37 mouse cellular contexts compared by ENCODE assay signal in the genomic region with DNA sequence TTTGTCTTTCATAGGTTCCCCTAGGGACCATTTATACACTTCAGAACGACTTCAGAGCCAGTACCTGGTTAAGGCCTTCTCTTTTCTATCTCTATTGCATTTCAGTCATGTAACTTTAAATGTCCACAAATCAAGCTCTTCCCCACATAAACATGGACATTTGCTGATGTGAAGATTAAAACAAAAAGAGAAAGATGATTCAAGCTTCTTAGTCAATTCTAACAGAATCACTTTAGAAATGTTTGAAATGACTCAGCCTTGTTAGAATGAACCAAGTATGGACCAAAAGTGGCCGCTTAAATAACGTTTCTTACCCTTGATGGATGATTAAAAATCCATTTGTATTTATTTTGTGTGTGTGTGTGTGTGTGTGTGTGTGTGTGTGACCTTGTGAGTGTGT. TPM values are rescaled to one million over a fixed set of nuclear protein-coding genes. Genes with fewer than 3 reads are reported as not detected.
"Had no signal": no experiment of that assay in that cellular context is flagged by ENCODE, and none has a peak within 500 bp of the region (broad histone marks: within the 10 kb centered on the region; RNA-seq: fewer than 3 reads in every experiment).

No protein-coding gene starts in this region.

- H3K9ac ChIP-seq: embryonic facial prominence, embryonic 12.5 days; embryonic facial prominence, embryonic 13.5 days; embryonic facial prominence, embryonic 15.5 days; forebrain, embryonic 12.5 days; forebrain, embryonic 15.5 days; forebrain, postnatal 0 days had no signal

- H3K27me3 ChIP-seq: forebrain, embryonic 15.5 days had no signal

- H3K4me3 ChIP-seq: embryonic facial prominence, embryonic 10.5 days; embryonic facial prominence, embryonic 12.5 days; embryonic facial prominence, embryonic 13.5 days; embryonic facial prominence, embryonic 15.5 days; erythroblast, embryonic 14.5 days; forebrain, embryonic 10.5 days; forebrain, embryonic 12.5 days; forebrain, embryonic 13.5 days; forebrain, embryonic 15.5 days; gastrocnemius, adult 2 months; heart, adult 2 months; heart, embryonic 10.5 days had no signal

- H3K36me3 ChIP-seq: embryonic facial prominence, embryonic 10.5 days; embryonic facial prominence, embryonic 12.5 days; embryonic facial prominence, embryonic 13.5 days; embryonic facial prominence, embryonic 15.5 days; forebrain, embryonic 10.5 days; forebrain, embryonic 12.5 days; forebrain, embryonic 15.5 days; heart, embryonic 10.5 days had no signal

- H3K4me2 ChIP-seq: embryonic facial prominence, embryonic 12.5 days; embryonic facial prominence, embryonic 13.5 days; embryonic facial prominence, embryonic 15.5 days; forebrain, embryonic 12.5 days; forebrain, embryonic 13.5 days; forebrain, embryonic 15.5 days had no signal

- H3K4me1 ChIP-seq: embryonic facial prominence, embryonic 10.5 days; embryonic facial prominence, embryonic 12.5 days; embryonic facial prominence, embryonic 13.5 days; embryonic facial prominence, embryonic 15.5 days; forebrain, embryonic 10.5 days; forebrain, embryonic 12.5 days; forebrain, embryonic 13.5 days; forebrain, embryonic 15.5 days; heart, embryonic 10.5 days had no signal

- H3K9me3 ChIP-seq: embryonic facial prominence, embryonic 10.5 days; embryonic facial prominence, embryonic 12.5 days; embryonic facial prominence, embryonic 13.5 days; embryonic facial prominence, embryonic 15.5 days; forebrain, embryonic 10.5 days; forebrain, embryonic 12.5 days; forebrain, embryonic 13.5 days; forebrain, embryonic 15.5 days; heart, embryonic 10.5 days had no signal

- ATAC-seq: forebrain, embryonic 13.5 days; forebrain, embryonic 14.5 days; forebrain, embryonic 15.5 days; forebrain, embryonic 16.5 days; forebrain, postnatal 0 days had no signal

- DNase-seq: cerebellum, adult 9-10 months; cerebellum, adult 9-11 months; cerebellum, postnatal 10 days; cerebellum, postnatal 14 days; cerebellum, postnatal 25 days; cerebellum, postnatal 36 days; embryo, embryonic 11 days; forebrain, postnatal 0 days; gastrocnemius, adult 2 months; gastrocnemius, postnatal 10 days; gastrocnemius, postnatal 14 days; gastrocnemius, postnatal 25 days; gastrocnemius, postnatal 36 days; heart, adult 11 months; heart, adult 18-20 months; heart, adult 2 months had no signal

- H3K27ac ChIP-seq: embryonic facial prominence, embryonic 10.5 days; embryonic facial prominence, embryonic 12.5 days; embryonic facial prominence, embryonic 13.5 days; embryonic facial prominence, embryonic 15.5 days; forebrain, embryonic 10.5 days; forebrain, embryonic 12.5 days; forebrain, embryonic 13.5 days; forebrain, embryonic 15.5 days; gastrocnemius, adult 2 months; heart, adult 2 months; heart, embryonic 10.5 days had no signal

RNA-seq across cellular contexts. Expression of a gene that starts 14.2 kb away (rescaled TPM):
- total RNA-seq: common myeloid progenitor, adult 5-6 weeks; forebrain, postnatal 0 days; gastrocnemius, adult 18-20 months; gastrocnemius, adult 2 months; gastrocnemius, adult 8-10 months; gastrocnemius, postnatal 10 days; gastrocnemius, postnatal 14 days; granulocyte monocyte progenitor cell, adult 5-6 weeks had no signal
- polyA plus RNA-seq: cortical plate, adult 2 months; embryonic facial prominence, embryonic 10.5 days; embryonic facial prominence, embryonic 11.5 days; embryonic facial prominence, embryonic 12.5 days; embryonic facial prominence, embryonic 13.5 days; forebrain, embryonic 10.5 days; forebrain, embryonic 12.5 days; forebrain, embryonic 13.5 days; forebrain, embryonic 14.5 days; forebrain, embryonic 15.5 days; forebrain, embryonic 16.5 days; forebrain, postnatal 0 days; heart, embryonic 10.5 days had no signal

RNA-seq across cellular contexts. Expression of a gene that starts 16.0 kb away (rescaled TPM):
- total RNA-seq: common myeloid progenitor, adult 5-6 weeks; granulocyte monocyte progenitor cell, adult 5-6 weeks had no signal
- polyA plus RNA-seq: erythroblast, embryonic 14.5 days; forebrain, embryonic 13.5 days had no signal

RNA-seq across cellular contexts. Expression of a gene that starts 31.3 kb away (rescaled TPM):
- polyA plus RNA-seq: erythroblast, embryonic 14.5 days had no signal

RNA-seq across cellular contexts. Expression of a gene that starts 42.1 kb away (rescaled TPM):
- total RNA-seq: forebrain, postnatal 0 days; gastrocnemius, adult 18-20 months; gastrocnemius, adult 2 months; gastrocnemius, adult 8-10 months; gastrocnemius, postnatal 25 days; heart, adult 8-10 months had no signal
- polyA plus RNA-seq: cortical plate, adult 2 months; embryonic facial prominence, embryonic 10.5 days; embryonic facial prominence, embryonic 11.5 days; embryonic facial prominence, embryonic 12.5 days; embryonic facial prominence, embryonic 13.5 days; embryonic facial prominence, embryonic 14.5 days; embryonic facial prominence, embryonic 15.5 days; erythroblast, embryonic 14.5 days; forebrain, embryonic 10.5 days; forebrain, embryonic 12.5 days; forebrain, embryonic 13.5 days; forebrain, embryonic 14.5 days; forebrain, embryonic 15.5 days; forebrain, embryonic 16.5 days; forebrain, postnatal 0 days; heart, embryonic 10.5 days had no signal

RNA-seq across cellular contexts. Expression of a gene that starts 43.4 kb away (rescaled TPM):
- total RNA-seq: forebrain, postnatal 0 days; gastrocnemius, adult 18-20 months; gastrocnemius, adult 2 months; gastrocnemius, adult 8-10 months; gastrocnemius, postnatal 10 days; granulocyte monocyte progenitor cell, adult 5-6 weeks had no signal
- polyA plus RNA-seq: cortical plate, adult 2 months; embryonic facial prominence, embryonic 10.5 days; embryonic facial prominence, embryonic 11.5 days; embryonic facial prominence, embryonic 12.5 days; erythroblast, embryonic 14.5 days; forebrain, embryonic 10.5 days; forebrain, embryonic 13.5 days; forebrain, embryonic 14.5 days; forebrain, embryonic 15.5 days; forebrain, embryonic 16.5 days; forebrain, postnatal 0 days; frontal cortex, adult 2 months; heart, embryonic 10.5 days had no signal
